Mouse (Mus musculus) midbrain, embryonic 14.5 days (tissue): Measurements from ENCODE around the gene Cst10. TPM values are rescaled to one million over a fixed set of nuclear protein-coding genes. Genes with fewer than 3 reads are reported as not detected.
A peak's percentile ranks its signal among the peaks of the same experiment; 100 is the strongest.

Experiments
- ATAC-seq: fragments of 200-750 bp; cut with Nextera tagmentation; 2 replicates; pipeline ENCODE4 v1.8.0; 2017; ENCODE audit warnings: moderate number of reproducible peaks, moderate library complexity; ENCODE audit not compliant: low FRiP score, low TSS enrichment
- DNase-seq: peaks from one replicate; pipeline ENCODE4 v3.0.0-alpha.2; 2015
- H3K27ac ChIP-seq: fragments of 300-500 bp; sonication (generic); replicated peaks from 2 replicates; pipeline ENCODE4 v1.5.1; 2014; ENCODE audit warnings: mild to moderate bottlenecking, low read depth, low read length, moderate library complexity
- H3K27me3 ChIP-seq: fragments of 300-500 bp; sonication (generic); 2 replicates; pipeline ENCODE4 v1.6.1; 2014; ENCODE audit warnings: low read length, control low read depth, mixed read lengths; ENCODE audit not compliant: control insufficient read depth, insufficient read depth
- H3K36me3 ChIP-seq: fragments of 300-500 bp; sonication (generic); 2 replicates; pipeline ENCODE4 v1.6.1; 2014; ENCODE audit warnings: low read length, control low read depth; ENCODE audit not compliant: control insufficient read depth, insufficient read depth
- H3K4me1 ChIP-seq: fragments of 300-500 bp; sonication (generic); 2 replicates; pipeline ENCODE4 v1.6.1; 2014; ENCODE audit warnings: mild to moderate bottlenecking, antibody characterized with exemption, low read length, control low read depth; ENCODE audit not compliant: control insufficient read depth, insufficient read depth
- H3K4me2 ChIP-seq: fragments of 300-500 bp; sonication (generic); 2 replicates; pipeline ENCODE4 v1.6.1; 2014; ENCODE audit warnings: mild to moderate bottlenecking, low read length, moderate library complexity
- H3K4me3 ChIP-seq: fragments of 300-500 bp; sonication (generic); replicated peaks from 2 replicates; pipeline ENCODE4 v1.5.1; 2014; ENCODE audit warnings: low read depth, low read length
- H3K9ac ChIP-seq: fragments of 300-500 bp; sonication (generic); replicated peaks from 2 replicates; pipeline ENCODE4 v1.6.1; 2014; ENCODE audit warnings: mild to moderate bottlenecking, low read length, moderate library complexity
- H3K9me3 ChIP-seq: fragments of 300-500 bp; sonication (generic); 2 replicates; pipeline ENCODE4 v1.6.1; 2016; ENCODE audit warnings: low read length, control low read depth, mixed read lengths; ENCODE audit not compliant: control insufficient read depth
- WGBS: fragments of 180-500 bp; shearing (Covaris S2); extraction: QIAGEN DNeasy Blood & Tissue Kit; methylation state at CpG from one replicate; pipeline ENCODE4 v1.1.7; 2014; 5-methylcytosine and 5-hydroxymethylcytosine counted together
- polyA plus RNA-seq: library from polyadenylated mRNA; unstranded; fragments of >200 nt; fragmentation: Nextera tagmentation; extraction: Ambion mirVana; gene quantifications from 2 replicates; pipeline ENCODE4 v1.2.1, GENCODE M21; 2014

Gene Cst10
- polyA plus RNA-seq: not detected in 2 replicates

DNA sequence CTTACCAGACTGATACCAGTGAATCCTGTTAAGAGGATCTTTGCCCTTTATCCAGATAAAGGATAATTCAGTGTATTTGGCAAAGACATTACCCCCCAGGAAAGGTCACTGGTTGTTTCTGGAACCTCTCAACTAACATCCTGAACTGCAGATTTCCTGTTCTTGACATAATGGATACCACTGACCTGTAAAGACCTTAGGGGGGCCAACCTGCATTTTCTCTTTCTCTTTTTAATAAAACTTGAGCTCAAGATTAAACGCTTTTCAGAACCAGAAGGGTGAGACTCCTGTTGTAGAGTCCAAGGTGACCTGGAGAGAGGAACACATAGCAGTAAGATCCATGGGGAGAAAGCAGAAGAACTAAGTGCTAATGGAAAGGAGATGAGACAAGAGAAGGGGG is at the start of gene Cst10:
Cst10 (plus strand) TSS at position 301 of the 400 bp plus-strand sequence.
- Histone ChIP-seq H3K9ac (no peak within 1 kb of the TSS), H3K4me2 (no peak within 1 kb of the TSS), H3K4me3 (no peak within 1 kb of the TSS), H3K4me1 (no peaks in the 10 kb centered on the region), H3K9me3 (no peaks in the 10 kb centered on the region), H3K27ac (no peak within 1 kb of the TSS), H3K27me3 (no peaks in the 10 kb centered on the region), H3K36me3 (no peaks in the 10 kb centered on the region)
- WGBS: 81% methylated on average over 1 of the region's 1 CpGs
- DNase-seq (no peak), ATAC-seq (no peak)

DNA sequence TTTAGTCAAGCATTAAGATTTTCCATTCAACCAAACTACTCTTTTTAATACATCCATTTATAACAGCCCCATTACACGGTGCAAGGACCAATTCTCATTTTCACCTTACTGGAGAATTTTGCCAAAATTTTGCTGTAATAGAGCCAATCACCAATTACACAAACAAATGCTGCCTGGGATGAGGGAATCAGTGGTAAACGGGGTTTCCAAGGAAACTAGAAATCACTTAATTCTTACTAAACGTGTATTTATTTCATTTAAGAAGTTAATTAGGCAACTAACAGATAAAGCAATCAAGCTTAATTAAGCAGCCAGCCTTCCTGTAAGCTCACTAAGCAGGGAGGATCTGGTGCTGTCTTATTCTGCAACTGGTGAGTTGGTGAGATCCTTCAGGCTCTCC is 11.9 kb upstream of the Cst10 start:
- H3K9me3 ChIP-seq: no peaks in the 10 kb centered on the region; the same call in 1 of the 2 replicates
- H3K27me3 ChIP-seq: no peaks in the 10 kb centered on the region
- H3K27ac ChIP-seq: no peak overlapping the region
- H3K4me2 ChIP-seq: no peak overlapping the region
- DNase-seq (no peak), ATAC-seq (no peak)
- H3K36me3 ChIP-seq: no peaks in the 10 kb centered on the region
- 54% methylated on average over 3 of the region's 3 CpGs for WGBS
- H3K4me3 ChIP-seq: no peak overlapping the region
- no peak overlapping the region for H3K9ac ChIP-seq
- no peaks in the 10 kb centered on the region for H3K4me1 ChIP-seq

DNA sequence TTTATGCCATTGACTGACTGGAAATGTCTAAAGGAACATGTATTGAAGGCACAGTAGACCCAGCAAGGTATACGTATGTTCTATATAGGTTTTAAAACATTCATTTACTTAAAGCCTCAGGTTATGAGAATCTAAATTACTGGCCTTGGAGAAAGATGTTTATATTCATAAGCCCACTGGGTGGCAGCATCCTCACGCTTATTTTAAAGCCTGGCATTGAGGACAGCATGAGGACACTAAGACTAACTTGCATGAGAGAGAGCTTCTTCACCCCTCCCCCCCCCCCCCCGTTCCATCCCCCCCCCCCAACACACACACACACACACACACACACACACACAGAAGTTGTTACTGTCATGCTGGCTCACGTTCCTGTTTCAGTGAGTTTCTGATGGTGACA is 17.7 kb downstream of the Cst10 start:
- Histone ChIP-seq H3K27me3 (no peaks in the 10 kb centered on the region), H3K36me3 (no peaks in the 10 kb centered on the region), H3K4me3 (no peak overlapping the region), H3K9ac (no peak overlapping the region), H3K4me1 (no peaks in the 10 kb centered on the region), H3K9me3 (no peaks in the 10 kb centered on the region), H3K27ac (no peak overlapping the region), H3K4me2 (no peak overlapping the region)
- ATAC-seq (peak; percentile 66; the same call in 1 of the 2 replicates), DNase-seq (peak; percentile 86)
- WGBS: 20% methylated on average over 4 of the region's 4 CpGs
